Mouse (Mus musculus) C2C12 (cell line): Measurements from ENCODE around the gene Vamp5.

Experiments
- CEBPB ChIP-seq: IDR thresholded peaks from one replicate; pipeline ENCODE4 v1.6.1; 2011; ENCODE audit warnings: low read depth, mild to moderate bottlenecking, control low read depth, moderate library complexity
- CTCF ChIP-seq: IDR thresholded peaks from one replicate; pipeline ENCODE4 v1.5.1; 2011; ENCODE audit not compliant: control insufficient read depth, insufficient read depth, insufficient read length
- FOSL1 ChIP-seq: IDR thresholded peaks from one replicate; pipeline ENCODE4 v1.8.0; 2011; ENCODE audit warnings: mild to moderate bottlenecking, low read length; ENCODE audit not compliant: poor library complexity, insufficient read depth, severe bottlenecking
- MAX ChIP-seq: IDR thresholded peaks from one replicate; pipeline ENCODE4 v1.6.1; 2011; ENCODE audit warnings: mild to moderate bottlenecking, control low read depth
- MYOD1 ChIP-seq: IDR thresholded peaks from one replicate; pipeline ENCODE4 v1.6.1; 2011; ENCODE audit warnings: low read depth; ENCODE audit not compliant: control insufficient read depth, insufficient read length
- MYOG ChIP-seq: IDR thresholded peaks from one replicate; pipeline ENCODE4 v1.6.1; 2011; ENCODE audit not compliant: control insufficient read depth, insufficient read length; ENCODE audit errors: extremely low read depth
- USF1 ChIP-seq: IDR thresholded peaks from one replicate; pipeline ENCODE4 v1.6.1; 2011; ENCODE audit warnings: low read depth, mild to moderate bottlenecking, control low read depth, moderate library complexity

- TF ChIP-seq CTCF (no peak), CEBPB (no peak), USF1 (no peak), MYOD1 (no peak), MAX (no peak), MYOG (no peak), FOSL1 (no peak)
These were observed 34.9 kb upstream of the Vamp5 start for GRCm38 (mm10) chr6:72415181-72415580.
